Mouse (Mus musculus) forebrain, embryonic 14.5 days (tissue): ENCODE data around the gene Il34. TPM values are rescaled to one million over a fixed set of nuclear protein-coding genes. Genes with fewer than 3 reads are reported as not detected.

ENCODE experiments used
- ATAC-seq: fragments of 200-750 bp; cut with Nextera tagmentation; 2 replicates; pipeline ENCODE4 v1.8.0; 2017; ENCODE audit warnings: mild to moderate bottlenecking, moderate library complexity
- DNase-seq: peaks from one replicate; pipeline ENCODE4 v3.0.0-alpha.2; 2015; ENCODE audit warnings: low spot score
- H3K27ac ChIP-seq: fragments of 300-500 bp; sonication (generic); 2 replicates; pipeline ENCODE4 v1.5.1; 2014; ENCODE audit warnings: low read depth, mild to moderate bottlenecking, control low read depth, low read length, moderate library complexity
- H3K27me3 ChIP-seq: fragments of 300-500 bp; sonication (generic); replicated peaks from 2 replicates; pipeline ENCODE4 v1.6.1; 2014; ENCODE audit warnings: low read length, control low read depth, mixed read lengths; ENCODE audit not compliant: control insufficient read depth, insufficient read depth
- H3K36me3 ChIP-seq: fragments of 300-500 bp; sonication (generic); 2 replicates; pipeline ENCODE4 v1.6.1; 2014; ENCODE audit warnings: low read length, control low read depth; ENCODE audit not compliant: control insufficient read depth, insufficient read depth
- H3K4me1 ChIP-seq: fragments of 300-500 bp; sonication (generic); 2 replicates; pipeline ENCODE4 v1.6.1; 2014; ENCODE audit warnings: antibody characterized with exemption, low read length, control low read depth; ENCODE audit not compliant: control insufficient read depth, insufficient read depth
- H3K4me2 ChIP-seq: fragments of 300-500 bp; sonication (generic); 2 replicates; pipeline ENCODE4 v1.6.1; 2014; ENCODE audit warnings: mild to moderate bottlenecking, control low read depth, low read length
- H3K4me3 ChIP-seq: fragments of 300-500 bp; sonication (generic); 2 replicates; pipeline ENCODE4 v1.5.1; 2014; ENCODE audit warnings: low read depth, low read length, control low read depth
- H3K9ac ChIP-seq: fragments of 300-500 bp; sonication (generic); 2 replicates; pipeline ENCODE4 v1.6.1; 2014; ENCODE audit warnings: mild to moderate bottlenecking, low read length, control low read depth, moderate library complexity
- H3K9me3 ChIP-seq: fragments of 300-500 bp; sonication (generic); replicated peaks from 2 replicates; pipeline ENCODE4 v1.6.1; 2016; ENCODE audit warnings: low read length, control low read depth, mixed read lengths; ENCODE audit not compliant: control insufficient read depth
- WGBS: fragments of 180-500 bp; shearing (Covaris S2); extraction: QIAGEN DNeasy Blood & Tissue Kit; methylation state at CpG from one replicate; pipeline ENCODE4 v1.1.7; 2014; 5-methylcytosine and 5-hydroxymethylcytosine counted together
- polyA plus RNA-seq: library from polyadenylated mRNA; unstranded; fragments of >200 nt; fragmentation: Nextera tagmentation; extraction: Ambion mirVana; gene quantifications from 2 replicates; pipeline ENCODE4 v1.2.1, GENCODE M21; 2014

Il34 gene
- polyA plus RNA-seq, 1 experiment from 2014 or later, result 2.2 TPM

DNA sequence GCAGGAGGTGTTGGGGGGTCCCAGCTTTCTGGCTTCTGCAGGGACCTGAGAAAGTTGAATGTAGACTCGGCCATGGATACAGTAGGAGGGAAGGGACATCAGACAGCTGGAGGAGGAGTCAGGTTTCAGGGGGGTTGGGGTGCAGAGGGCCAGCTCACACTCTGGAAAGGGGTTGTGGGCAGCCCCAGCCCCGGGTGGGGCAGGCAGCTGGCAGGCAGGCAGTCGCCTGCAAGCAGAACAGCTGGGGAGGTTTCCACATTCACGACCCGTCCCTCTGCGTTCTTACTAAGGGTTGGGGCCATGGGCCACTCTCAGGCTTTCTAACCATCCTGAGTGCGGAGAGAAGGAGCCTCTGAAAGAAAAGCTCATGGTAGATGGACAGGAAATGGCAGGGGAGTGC, 88.6 kb downstream of the Il34 start:
- ATAC-seq (no peak), DNase-seq (no peak)
- no peaks in the 10 kb centered on the region for H3K27me3 ChIP-seq
- H3K4me3 ChIP-seq, result no peak overlapping the region
- H3K4me1 ChIP-seq, result peaks cover 10% of the 10 kb centered on the region; the same call in 1 of the 2 replicates
- no peak overlapping the region for H3K27ac ChIP-seq
- no peak overlapping the region for H3K4me2 ChIP-seq
- 76% methylated on average over 7 of the region's 7 CpGs for WGBS
- H3K36me3 ChIP-seq, result peaks cover 23% of the 10 kb centered on the region
- H3K9me3 ChIP-seq, result no peaks in the 10 kb centered on the region
- no peak overlapping the region for H3K9ac ChIP-seq

DNA sequence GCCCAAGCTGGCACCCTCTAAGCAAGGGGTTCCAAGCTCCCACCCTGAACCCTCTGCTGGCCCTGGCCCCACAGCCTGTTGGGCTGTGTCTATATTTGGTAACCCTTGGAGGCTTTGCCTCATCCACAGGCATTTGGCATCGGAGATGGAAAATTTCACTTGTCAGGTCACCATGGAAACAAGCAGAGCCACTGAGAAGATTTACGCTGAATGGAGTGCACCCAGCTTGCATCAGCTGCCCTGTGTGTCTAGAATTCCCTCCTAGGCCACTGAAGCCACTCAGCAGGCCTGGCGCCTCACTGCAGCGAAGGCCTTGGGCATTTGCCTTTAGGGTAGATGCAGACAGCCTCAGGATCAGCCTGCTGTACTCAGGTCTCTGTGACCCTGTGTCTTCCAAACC, 89.6 kb downstream of the Il34 start:
- H3K9me3 ChIP-seq, result no peaks in the 10 kb centered on the region
- peak; percentile 74 for DNase-seq
- H3K9ac ChIP-seq, result 0 out of 2 replicates have a peak overlapping the region, but pooled peaks have one; percentile 6
- 56% methylated on average over 4 of the region's 4 CpGs for WGBS
- H3K27ac ChIP-seq, result peak overlapping the region; percentile 74
- peaks cover 10% of the 10 kb centered on the region; the same call in 1 of the 2 replicates for H3K4me1 ChIP-seq
- no peaks in the 10 kb centered on the region for H3K27me3 ChIP-seq
- H3K4me2 ChIP-seq, result no peak overlapping the region
- H3K4me3 ChIP-seq, result no peak overlapping the region
- H3K36me3 ChIP-seq, result peaks cover 33% of the 10 kb centered on the region
- ATAC-seq, result 0 out of 2 replicates have a peak, but pooled peaks have one; percentile 16

DNA sequence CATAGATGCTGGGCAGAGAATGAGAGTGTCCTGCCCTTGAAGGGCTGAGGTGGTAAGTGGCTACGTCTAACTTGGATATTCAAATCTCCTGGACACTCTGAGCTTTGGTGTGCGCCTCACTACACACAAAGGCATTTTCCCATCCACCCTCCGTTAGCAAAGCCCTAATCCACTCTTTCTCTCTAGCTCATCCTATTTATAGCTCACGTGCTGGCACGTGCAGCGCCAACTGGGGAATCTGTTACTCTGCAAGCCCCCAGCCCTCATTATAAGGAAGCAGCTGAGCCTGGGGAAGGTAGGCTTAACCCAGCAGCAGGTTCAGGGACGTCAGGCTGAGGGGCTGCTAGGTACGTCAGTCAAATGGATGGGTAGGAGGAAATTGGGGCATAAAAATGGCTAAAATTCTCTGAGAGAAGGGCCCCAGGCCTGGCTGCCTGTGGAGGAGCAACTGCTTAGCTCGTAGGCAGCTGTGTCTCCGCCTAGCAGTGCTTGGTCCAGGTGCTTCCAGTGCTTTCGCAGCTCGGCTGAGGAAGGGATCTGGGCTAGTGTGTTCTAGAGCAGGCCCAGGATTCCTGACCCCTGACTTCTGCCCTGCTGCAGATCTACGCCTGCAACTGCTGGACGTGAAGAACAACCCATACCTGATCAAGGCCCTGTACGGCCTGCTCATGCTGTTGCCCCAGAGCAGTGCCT, 90.8 kb downstream of the Il34 start:
- DNase-seq, result peak; percentile 72
- 0 out of 2 replicates have a peak overlapping the region, but pooled peaks have one; percentile 13 for H3K9ac ChIP-seq
- no peak overlapping the region for H3K4me2 ChIP-seq
- H3K4me1 ChIP-seq, result peaks cover 10% of the 10 kb centered on the region; the same call in 1 of the 2 replicates
- ATAC-seq, result peak; percentile 48; the same call in 1 of the 2 replicates
- no peaks in the 10 kb centered on the region for H3K9me3 ChIP-seq
- H3K4me3 ChIP-seq, result no peak overlapping the region
- no peaks in the 10 kb centered on the region for H3K27me3 ChIP-seq
- 73% methylated on average over 15 of the region's 15 CpGs for WGBS
- peak overlapping the region; percentile 74 for H3K27ac ChIP-seq
- H3K36me3 ChIP-seq, result peaks cover 44% of the 10 kb centered on the region

DNA sequence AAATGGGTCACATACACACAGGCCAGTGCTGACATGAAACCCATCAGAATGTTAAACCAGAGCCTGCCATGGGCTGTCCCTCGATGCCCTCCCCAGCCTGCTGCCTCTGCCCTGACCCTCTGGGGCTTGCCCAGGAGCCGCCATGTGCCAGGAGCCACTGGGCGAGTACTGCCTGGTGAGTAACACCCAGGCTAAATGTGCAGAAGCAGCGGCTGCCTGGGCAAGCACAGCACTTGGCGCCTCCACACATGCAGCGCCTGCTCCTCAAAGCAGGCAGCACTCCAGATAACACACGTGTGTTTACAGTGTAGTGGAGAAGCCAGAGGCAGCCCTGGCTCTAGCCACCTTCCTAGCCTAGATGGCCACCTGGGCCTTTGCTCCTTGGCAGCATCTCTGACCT, 92.7 kb downstream of the Il34 start:
- H3K9me3 ChIP-seq, result no peaks in the 10 kb centered on the region
- no peak overlapping the region for H3K4me2 ChIP-seq
- no peak for ATAC-seq
- H3K9ac ChIP-seq, result no peak overlapping the region
- H3K27ac ChIP-seq, result no peak overlapping the region
- peaks cover 7% of the 10 kb centered on the region; the same call in 1 of the 2 replicates for H3K4me1 ChIP-seq
- peaks cover 49% of the 10 kb centered on the region for H3K36me3 ChIP-seq
- H3K4me3 ChIP-seq, result no peak overlapping the region
- DNase-seq, result no peak
- H3K27me3 ChIP-seq, result no peaks in the 10 kb centered on the region
- 90% methylated on average over 7 of the region's 7 CpGs for WGBS

DNA sequence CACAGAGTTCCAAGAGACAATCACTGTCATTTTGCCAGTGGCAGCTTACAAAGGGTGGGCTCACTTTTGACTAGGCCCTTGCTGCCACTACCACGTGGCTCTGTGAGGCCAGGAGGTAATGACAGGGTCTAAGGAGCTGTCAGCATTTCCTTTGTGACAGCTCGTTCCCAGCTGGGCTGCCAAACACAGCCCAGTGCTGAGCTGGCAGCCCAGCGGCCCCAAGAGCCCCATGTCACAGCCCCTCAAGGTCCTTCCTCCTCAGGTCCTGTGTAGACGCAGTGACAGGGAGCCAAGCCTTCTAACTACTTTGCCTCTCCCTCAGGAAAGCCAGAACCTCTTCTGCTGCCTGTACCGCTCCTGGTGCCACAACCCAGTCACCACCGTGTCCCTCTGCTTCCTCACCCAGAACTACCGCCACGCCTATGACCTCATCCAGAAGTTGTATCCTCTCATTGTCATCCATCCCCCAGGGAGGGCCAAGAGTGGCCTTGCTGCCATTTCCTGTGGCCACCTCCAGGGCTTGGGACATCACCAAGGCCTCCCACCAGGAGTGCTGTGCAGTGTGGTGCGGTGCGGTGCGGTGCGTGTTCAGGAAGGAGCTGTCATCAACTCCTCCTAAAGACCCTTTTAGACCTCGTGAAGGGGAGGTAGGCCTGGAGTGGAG, 94.3 kb downstream of the Il34 start:
- H3K36me3 ChIP-seq, result peaks cover 49% of the 10 kb centered on the region
- 79% methylated on average over 13 of the region's 13 CpGs for WGBS
- DNase-seq, result no peak
- no peaks in the 10 kb centered on the region for H3K27me3 ChIP-seq
- H3K9ac ChIP-seq, result no peak overlapping the region
- no peak overlapping the region for H3K4me2 ChIP-seq
- H3K9me3 ChIP-seq, result no peaks in the 10 kb centered on the region
- peaks cover 7% of the 10 kb centered on the region; the same call in 1 of the 2 replicates for H3K4me1 ChIP-seq
- no peak for ATAC-seq
- H3K27ac ChIP-seq, result no peak overlapping the region
- no peak overlapping the region for H3K4me3 ChIP-seq

DNA sequence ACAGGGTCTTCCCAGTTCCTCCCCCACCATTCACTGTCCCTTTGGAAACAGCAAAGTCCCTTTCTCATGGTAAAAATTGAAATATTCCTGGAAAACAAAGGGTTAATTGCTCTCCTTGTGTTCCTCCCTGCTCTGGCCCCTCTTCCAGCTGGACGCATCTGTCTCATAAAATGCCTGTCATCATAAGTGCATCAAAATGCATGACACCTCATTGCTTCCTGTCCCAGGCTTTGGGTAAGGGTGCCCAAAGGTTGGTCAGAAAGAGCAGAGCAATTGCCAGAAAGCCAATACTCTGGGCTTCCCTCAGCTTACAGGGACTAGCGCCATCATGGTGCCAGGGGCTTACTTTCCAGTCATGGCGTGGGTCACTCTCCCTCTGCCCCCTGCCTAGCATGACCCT, 95.1 kb downstream of the Il34 start:
- Histone ChIP-seq H3K9ac (no peak overlapping the region), H3K4me1 (no peaks in the 10 kb centered on the region; the same call in 1 of the 2 replicates), H3K36me3 (peaks cover 49% of the 10 kb centered on the region), H3K27ac (no peak overlapping the region), H3K27me3 (no peaks in the 10 kb centered on the region), H3K4me3 (no peak overlapping the region), H3K4me2 (no peak overlapping the region), H3K9me3 (no peaks in the 10 kb centered on the region)
- WGBS, result 62% methylated on average over 3 of the region's 3 CpGs
- DNase-seq (no peak), ATAC-seq (no peak)

DNA sequence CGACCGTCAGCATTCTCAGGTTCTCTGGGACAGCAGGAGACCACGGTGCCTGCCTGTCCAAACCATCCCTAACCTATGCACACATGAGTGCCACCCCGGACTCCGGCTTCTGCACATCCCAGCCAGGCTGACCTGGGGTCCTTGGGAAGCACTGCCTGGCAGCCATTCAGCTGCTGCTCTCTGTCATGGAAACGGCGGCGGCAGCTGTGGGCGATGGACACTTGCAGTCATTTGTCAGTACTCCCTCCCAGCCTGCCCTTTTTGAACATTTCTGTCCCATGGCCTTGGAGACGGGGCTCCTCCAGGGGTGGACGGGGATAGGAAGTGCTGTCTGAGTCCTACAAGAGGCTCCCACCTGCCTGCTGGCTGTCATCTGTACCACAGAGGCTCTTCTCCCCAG, 97.3 kb downstream of the Il34 start:
- no peak overlapping the region for H3K27ac ChIP-seq
- H3K4me2 ChIP-seq, result no peak overlapping the region
- H3K9ac ChIP-seq, result no peak overlapping the region
- no peaks in the 10 kb centered on the region for H3K9me3 ChIP-seq
- peaks cover 39% of the 10 kb centered on the region for H3K36me3 ChIP-seq
- no peaks in the 10 kb centered on the region for H3K4me1 ChIP-seq
- ATAC-seq, result no peak
- no peaks in the 10 kb centered on the region for H3K27me3 ChIP-seq
- no peak overlapping the region for H3K4me3 ChIP-seq
- no peak for DNase-seq
- 93% methylated on average over 11 of the region's 11 CpGs for WGBS

DNA sequence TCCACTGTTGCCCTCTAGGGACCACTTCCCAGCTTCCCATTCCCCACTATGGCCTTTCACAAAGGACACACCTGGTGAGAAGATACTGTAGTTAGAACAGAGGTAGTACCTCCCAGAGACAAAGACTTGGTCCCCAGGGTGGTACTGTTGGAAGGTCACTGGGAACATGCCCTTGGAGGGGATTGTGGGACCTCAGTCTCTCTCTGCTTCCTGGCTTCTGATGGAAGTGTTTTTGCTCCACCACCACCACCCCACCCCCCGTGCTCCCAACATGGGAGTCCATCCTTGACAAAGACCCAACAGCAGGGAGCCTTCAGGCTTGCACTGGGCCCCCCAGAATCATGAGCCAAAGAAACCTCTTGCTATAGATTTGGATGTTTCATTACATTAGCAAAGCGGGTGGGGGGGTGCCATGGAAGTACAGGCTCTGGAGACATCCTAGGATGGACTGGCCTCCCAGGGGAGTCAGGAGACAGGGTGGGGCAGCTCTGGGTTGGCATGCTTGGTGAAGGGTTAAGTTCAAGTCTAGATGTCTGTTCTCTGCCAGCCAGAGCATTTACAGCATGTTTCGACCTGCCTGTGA, 99.3 kb downstream of the Il34 start:
- no peaks in the 10 kb centered on the region for H3K9me3 ChIP-seq
- H3K27ac ChIP-seq, result no peak overlapping the region
- no peaks in the 10 kb centered on the region for H3K4me1 ChIP-seq
- H3K4me2 ChIP-seq, result no peak overlapping the region
- ATAC-seq (no peak), DNase-seq (no peak)
- WGBS, result 91% methylated on average over 3 of the region's 3 CpGs
- no peak overlapping the region for H3K4me3 ChIP-seq
- peaks cover 18% of the 10 kb centered on the region; the same call in 1 of the 2 replicates for H3K36me3 ChIP-seq
- H3K9ac ChIP-seq, result no peak overlapping the region
- H3K27me3 ChIP-seq, result no peaks in the 10 kb centered on the region
